Mouse (Mus musculus) erythroid progenitor cell, adult 5-6 weeks (primary cell): ENCODE data around the gene Tada3. TPM values are rescaled to one million over a fixed set of nuclear protein-coding genes. Genes with fewer than 3 reads are reported as not detected.

Experiments
- ATAC-seq: replicated peaks from 2 replicates; pipeline ENCODE4 v1.8.0; 2016; ENCODE audit warnings: moderate number of reproducible peaks, mild to moderate bottlenecking, moderate TSS enrichment, inconsistent platforms; ENCODE audit not compliant: poor library complexity, low FRiP score, severe bottlenecking
- total RNA-seq, 2 experiments: library from RNA; stranded (forward) in 1 of 2; stranded (reverse) in 1 of 2; fragments of 150-400 nt in 1 of 2; fragments of 186-747, 209-891 nt in 1 of 2; gene quantifications; 2 replicates each; pipeline versions ENCODE4 v1.2.3 to v1.2.4; 2015 to 2017; ENCODE audit warnings: low replicate concordance in 2 of 2

The Tada3 gene
- total RNA-seq, 2 experiments from 2014 or later, result 1.7 to 10.9 TPM

- no peak for ATAC-seq
Measured at GRCm38 (mm10) chr6:113390715-113391114, 13.0 kb upstream of the Tada3 start.

- ATAC-seq, result no peak
Measured at GRCm38 (mm10) chr6:113388960-113389359, 11.3 kb upstream of the Tada3 start, which contains the start of gene Ttll3. Gene Ttll3, plus strand, starts transcription at chr6:113389260.

GRCm38 (mm10) chr6:113386025-113386424 lies 8.3 kb upstream of the Tada3 start:
- no peak for ATAC-seq

- no peak for ATAC-seq
Measured at GRCm38 (mm10) chr6:113385160-113385714, 7.6 kb upstream of the Tada3 start.

- ATAC-seq, result no peak
Measured at GRCm38 (mm10) chr6:113384351-113384927, 6.8 kb upstream of the Tada3 start.

- no peak for ATAC-seq
Measured at GRCm38 (mm10) chr6:113380480-113380879, 2.8 kb upstream of the Tada3 start.

- ATAC-seq, result no peak
Measured at GRCm38 (mm10) chr6:113379246-113379645, 1.6 kb upstream of the Tada3 start.

GRCm38 (mm10) chr6:113377172-113377495 lies 549 bp downstream of the Tada3 start:
- no peak for ATAC-seq

GRCm38 (mm10) chr6:113373491-113373890 lies 4.2 kb downstream of the Tada3 start:
- no peak for ATAC-seq

- ATAC-seq, result no peak
Measured at GRCm38 (mm10) chr6:113370194-113370929, 7.3 kb downstream of the Tada3 start.

GRCm38 (mm10) chr6:113368577-113368976 lies 9.1 kb downstream of the Tada3 start:
- no peak for ATAC-seq

GRCm38 (mm10) chr6:113368124-113368523 lies 9.6 kb downstream of the Tada3 start:
- ATAC-seq, result no peak

GRCm38 (mm10) chr6:113367574-113367973 lies 10.1 kb downstream of the Tada3 start:
- no peak for ATAC-seq

GRCm38 (mm10) chr6:113366639-113367038 lies 11.0 kb downstream of the Tada3 start:
- ATAC-seq, result no peak

GRCm38 (mm10) chr6:113364518-113365135 lies 13.1 kb downstream of the Tada3 start:
- no peak for ATAC-seq

GRCm38 (mm10) chr6:113362241-113362640 lies 15.4 kb downstream of the Tada3 start:
- ATAC-seq, result no peak

- ATAC-seq, result no peak
Measured at GRCm38 (mm10) chr6:113361476-113361875, 16.2 kb downstream of the Tada3 start.

GRCm38 (mm10) chr6:113353696-113354095 lies 24.0 kb downstream of the Tada3 start:
- no peak for ATAC-seq

- no peak for ATAC-seq
Measured at GRCm38 (mm10) chr6:113352820-113353219, 24.9 kb downstream of the Tada3 start.

- no peak for ATAC-seq
Measured at GRCm38 (mm10) chr6:113351653-113352052, 26.0 kb downstream of the Tada3 start.

- no peak for ATAC-seq
Measured at GRCm38 (mm10) chr6:113351161-113351560, 26.5 kb downstream of the Tada3 start.
